Mouse (Mus musculus) CH12.LX (cell line): ENCODE measurements around the gene Inhbe. TPM values are rescaled to one million over a fixed set of nuclear protein-coding genes. Genes with fewer than 3 reads are reported as not detected.

Experiments used
- DNase-seq: peaks from one replicate; pipeline ENCODE4 v3.0.0-alpha.2; 2013; ENCODE audit errors: extremely low read depth
- H3K27ac ChIP-seq: 2 replicates; pipeline ENCODE4 v1.5.1; 2012; ENCODE audit warnings: low read depth, mild to moderate bottlenecking, control low read depth, moderate library complexity; ENCODE audit not compliant: insufficient read depth
- H3K27me3 ChIP-seq: replicated peaks from 2 replicates; pipeline ENCODE3; 2012; ENCODE audit warnings: inconsistent platforms
- H3K36me3 ChIP-seq, 2 experiments: replicated peaks in 1 of 2; 2 replicates each; pipeline versions ENCODE3 to v1.6.1; 2012; ENCODE audit warnings: inconsistent platforms in 1 of 2, low read length in 1 of 2, mild to moderate bottlenecking in 1 of 2, mixed read lengths in 1 of 2, moderate library complexity in 1 of 2; ENCODE audit not compliant: control insufficient read depth in 1 of 2, insufficient read depth in 1 of 2
- H3K4me1 ChIP-seq, 2 experiments: 2 replicates each; pipeline ENCODE4 v1.6.1; 2012; ENCODE audit warnings: inconsistent platforms in 1 of 2, moderate library complexity in 1 of 2; ENCODE audit not compliant: insufficient read depth in 2 of 2, control insufficient read depth in 1 of 2
- H3K4me2 ChIP-seq: 2 replicates; pipeline ENCODE4 v1.6.1; 2012; ENCODE audit warnings: low read depth, mild to moderate bottlenecking, control low read depth; ENCODE audit not compliant: poor library complexity, insufficient read depth, severe bottlenecking
- H3K4me3 ChIP-seq, 3 experiments: fragments of 150-350 bp in 1 of 3; sonication (generic) in 1 of 3; replicated peaks in 1 of 3; 2 replicates each; pipeline versions ENCODE3 to v1.5.1; 2011 to 2012; ENCODE audit warnings: low read depth in 2 of 3, low read length in 2 of 3, mild to moderate bottlenecking in 2 of 3, moderate library complexity in 2 of 3, control low read depth in 1 of 3, improper control_type of control experiment in 1 of 3, inconsistent platforms in 1 of 3, mixed read lengths in 1 of 3; ENCODE audit not compliant: poor library complexity in 1 of 3
- H3K79me2 ChIP-seq: replicated peaks from 2 replicates; pipeline ENCODE4 v1.6.1; 2012; ENCODE audit warnings: mild to moderate bottlenecking, moderate library complexity; ENCODE audit not compliant: control insufficient read depth, poor library complexity, insufficient read depth, severe bottlenecking; ENCODE audit errors: extremely low read depth
- H3K9ac ChIP-seq: 2 replicates; pipeline ENCODE4 v1.6.1; 2012; ENCODE audit warnings: low read depth, mild to moderate bottlenecking, control low read depth, moderate library complexity; ENCODE audit not compliant: insufficient read depth
- H3K9me3 ChIP-seq: replicated peaks from 2 replicates; pipeline ENCODE3; 2012; ENCODE audit warnings: low read length, inconsistent platforms, mixed read lengths
- BHLHE40 ChIP-seq: IDR thresholded peaks from 2 replicates; pipeline ENCODE4 v1.6.1; 2011; ENCODE audit warnings: mild to moderate bottlenecking, low read depth, low read length, improper control_type of control experiment
- CHD1 ChIP-seq: IDR thresholded peaks from 2 replicates; pipeline ENCODE4 v1.6.1; 2012; ENCODE audit warnings: low read depth, low read length, improper control_type of control experiment, inconsistent platforms
- CHD2 ChIP-seq: IDR thresholded peaks from 2 replicates; pipeline ENCODE4 v1.6.1; 2011; ENCODE audit warnings: low read length, improper control_type of control experiment
- CTCF ChIP-seq, 2 experiments: IDR thresholded peaks in 1 of 2; conservative IDR thresholded peaks in 1 of 2; 2 replicates each; pipeline ENCODE4 v1.5.1; 2011 to 2012; ENCODE audit warnings: low read depth in 2 of 2, low read length in 2 of 2, improper control_type of control experiment in 1 of 2, inconsistent platforms in 1 of 2, mild to moderate bottlenecking in 1 of 2, moderate library complexity in 1 of 2
- E2F4 ChIP-seq: IDR thresholded peaks from 2 replicates; pipeline ENCODE4 v1.6.1; 2011; ENCODE audit warnings: low read depth, low read length, improper control_type of control experiment; ENCODE audit not compliant: insufficient replicate concordance
- ELF1 ChIP-seq: IDR thresholded peaks from 2 replicates; pipeline ENCODE4 v1.6.1; 2014; ENCODE audit warnings: low read depth, mild to moderate bottlenecking, inconsistent platforms, low read length, improper control_type of control experiment
- EP300 ChIP-seq: IDR thresholded peaks from 2 replicates; pipeline ENCODE4 v1.6.1; 2011; ENCODE audit warnings: low read length, improper control_type of control experiment
- ETS1 ChIP-seq: conservative IDR thresholded peaks from 2 replicates; pipeline ENCODE4 v1.6.1; 2012; ENCODE audit warnings: low read depth, mild to moderate bottlenecking, inconsistent platforms, low read length, improper control_type of control experiment, moderate library complexity
- GABPA ChIP-seq: IDR thresholded peaks from 2 replicates; pipeline ENCODE4 v1.6.1; 2012; ENCODE audit warnings: low read depth, low read length, improper control_type of control experiment, inconsistent platforms; ENCODE audit not compliant: insufficient replicate concordance
- HCFC1 ChIP-seq: IDR thresholded peaks from 2 replicates; pipeline ENCODE4 v1.6.1; 2012; ENCODE audit warnings: low read depth, mild to moderate bottlenecking, inconsistent platforms, low read length, improper control_type of control experiment
- IRF4 ChIP-seq: IDR thresholded peaks from 2 replicates; pipeline ENCODE4 v1.6.1; 2014; ENCODE audit warnings: low read depth, mild to moderate bottlenecking, inconsistent platforms, low read length, improper control_type of control experiment
- JUN ChIP-seq: IDR thresholded peaks from 2 replicates; pipeline ENCODE4 v1.6.1; 2011; ENCODE audit warnings: low read depth, mild to moderate bottlenecking, low read length, improper control_type of control experiment, moderate library complexity; ENCODE audit not compliant: insufficient read depth
- JUND ChIP-seq: conservative IDR thresholded peaks from 2 replicates; pipeline ENCODE4 v1.6.1; 2011; ENCODE audit warnings: low read depth, low read length, improper control_type of control experiment
- MAX ChIP-seq: IDR thresholded peaks from 2 replicates; pipeline ENCODE4 v1.6.1; 2011; ENCODE audit warnings: low read length, improper control_type of control experiment
- MAZ ChIP-seq: IDR thresholded peaks from 2 replicates; pipeline ENCODE4 v1.6.1; 2012; ENCODE audit warnings: low read depth, mild to moderate bottlenecking, inconsistent platforms, low read length, improper control_type of control experiment, moderate library complexity
- MEF2A ChIP-seq: IDR thresholded peaks from 2 replicates; pipeline ENCODE4 v1.6.1; 2014; ENCODE audit warnings: low read depth, mild to moderate bottlenecking, inconsistent platforms, low read length, improper control_type of control experiment, borderline replicate concordance
- MXI1 ChIP-seq: IDR thresholded peaks from 2 replicates; pipeline ENCODE4 v1.6.1; 2011; ENCODE audit warnings: mild to moderate bottlenecking, low read depth, low read length, improper control_type of control experiment
- MYC ChIP-seq: IDR thresholded peaks from 2 replicates; pipeline ENCODE4 v1.6.1; 2011; ENCODE audit warnings: low read depth, mild to moderate bottlenecking, improper control_type of control experiment, low read length
- NELFE ChIP-seq: IDR thresholded peaks from 2 replicates; pipeline ENCODE4 v1.6.1; 2011; ENCODE audit warnings: low read depth, low read length, improper control_type of control experiment
- NRF1 ChIP-seq: IDR thresholded peaks from 2 replicates; pipeline ENCODE4 v1.6.1; 2014; ENCODE audit warnings: low read depth, mild to moderate bottlenecking, inconsistent platforms, low read length, improper control_type of control experiment, moderate library complexity
- POLR2A ChIP-seq: IDR thresholded peaks from 2 replicates; pipeline ENCODE4 v1.6.1; 2011; ENCODE audit warnings: low read depth, mild to moderate bottlenecking, improper control_type of control experiment, low read length
- RAD21 ChIP-seq: IDR thresholded peaks from 2 replicates; pipeline ENCODE4 v1.6.1; 2011; ENCODE audit warnings: low read depth, mild to moderate bottlenecking, low read length, improper control_type of control experiment, moderate library complexity
- SIN3A ChIP-seq: IDR thresholded peaks from 2 replicates; pipeline ENCODE4 v1.6.1; 2012; ENCODE audit warnings: low read length, improper control_type of control experiment, inconsistent platforms
- SMC3 ChIP-seq: IDR thresholded peaks from 2 replicates; pipeline ENCODE4 v1.6.1; 2011; ENCODE audit warnings: low read depth, low read length, improper control_type of control experiment
- TBP ChIP-seq: conservative IDR thresholded peaks from 2 replicates; pipeline ENCODE4 v1.6.1; 2011; ENCODE audit warnings: low read depth, low read length, improper control_type of control experiment
- TCF12 ChIP-seq: IDR thresholded peaks from 2 replicates; pipeline ENCODE4 v1.6.1; 2014; ENCODE audit warnings: low read depth, mild to moderate bottlenecking, inconsistent platforms, low read length, improper control_type of control experiment
- USF1 ChIP-seq: IDR thresholded peaks from 2 replicates; pipeline ENCODE4 v1.6.1; 2014; ENCODE audit warnings: low read depth, mild to moderate bottlenecking, inconsistent platforms, low read length, improper control_type of control experiment
- USF2 ChIP-seq: conservative IDR thresholded peaks from 2 replicates; pipeline ENCODE4 v1.6.1; 2011; ENCODE audit warnings: low read depth, low read length, improper control_type of control experiment
- ZC3H11A ChIP-seq: IDR thresholded peaks from 2 replicates; pipeline ENCODE4 v1.6.1; 2012; ENCODE audit warnings: low read depth, mild to moderate bottlenecking, inconsistent platforms, low read length, improper control_type of control experiment
- ZMIZ1 ChIP-seq: IDR thresholded peaks from 2 replicates; pipeline ENCODE4 v1.6.1; 2012; ENCODE audit warnings: low read depth, mild to moderate bottlenecking, inconsistent platforms, low read length, improper control_type of control experiment
- dilution Hi-C: fragments of 300-500 bp; cut with MboI; formaldehyde crosslinking; loops from 2 replicates; pipeline ENCODE4 v1.14.3; 2020; ENCODE audit warnings: low sequenced_read_pairs; ENCODE audit not compliant: extremely low pct_unique_long_range_greater_than_20kb, extremely low pct_ligation_motif_present
- in situ Hi-C: fragments of 300-500 bp; cut with MboI; formaldehyde crosslinking; loops from 3 replicates; pipeline ENCODE4 v1.14.3; 2019; ENCODE audit warnings: low sequenced_read_pairs, low pct_ligation_motif_present, low pct_unique_long_range_greater_than_20kb, mixed read lengths
- polyA plus RNA-seq: library from polyadenylated mRNA; unstranded; fragments of >175 nt; gene quantifications from 2 replicates; pipeline ENCODE4 v1.2.1, GENCODE M21; 2012; ENCODE audit warnings: low read depth; ENCODE audit not compliant: insufficient read length
- total RNA-seq, 2 experiments: library from RNA; depleted of rRNA; stranded (reverse); fragments of 300-350 nt in 1 of 2; fragments of >200 nt in 1 of 2; gene quantifications; 2 replicates each; pipeline ENCODE4 v1.2.3; 2012 to 2014

The Inhbe gene
- total and polyA plus RNA-seq, 3 experiments = 0.83 to 2.6 (median 0.89) TPM

DNA sequence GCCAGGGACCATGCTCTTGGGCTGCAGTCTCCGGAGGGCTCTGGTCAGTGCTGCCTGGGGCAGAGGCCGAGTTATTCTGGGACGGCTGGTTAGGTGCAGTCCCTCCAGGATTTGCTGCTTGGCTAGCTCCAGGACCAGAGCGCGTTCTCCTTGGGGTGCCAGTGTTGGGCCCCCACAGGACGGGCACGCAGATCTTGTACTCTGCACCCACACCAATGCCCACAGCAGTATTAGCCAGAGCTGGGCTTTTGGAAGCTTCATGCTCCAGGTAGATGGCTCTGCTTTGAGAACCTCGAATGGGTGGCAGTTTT, 3.0 kb downstream of the Inhbe start:
- TF ChIP-seq POLR2A (no peak), IRF4 (0 out of 2 replicates have a peak, but pooled peaks have one; percentile 29), JUND (no peak), BHLHE40 (no peak), JUN (no peak), CTCF (conservative IDR thresholded peaks at IDR 0.05 in 1 of 2, IDR thresholded peaks at IDR 0.05 in 1 of 2; ENCODE audit: low read depth in 2 of 2, low read length in 2 of 2) (no peak), CHD1 (no peak; the same call in 1 of the 2 replicates), USF2 (no peak)
- Histone ChIP-seq H3K4me1 (peaks cover 19 to 38% of the 10 kb centered on the region in 2 experiments), H3K9me3 (peaks cover 3% of the 10 kb centered on the region), H3K27me3 (no peaks in the 10 kb centered on the region), H3K4me3 (peak overlapping the region; percentile 62 to 86 (median 72)), H3K79me2 (no peaks in the 10 kb centered on the region), H3K4me2 (peak overlapping the region; percentile 73), H3K27ac (peak overlapping the region; percentile 88), H3K9ac (peak overlapping the region; percentile 95), H3K36me3 (peaks cover 7 to 30% of the 10 kb centered on the region in 2 experiments)
- in situ Hi-C loops = no loop called here
- dilution Hi-C loops = no loop called here
- no peak for DNase-seq

DNA sequence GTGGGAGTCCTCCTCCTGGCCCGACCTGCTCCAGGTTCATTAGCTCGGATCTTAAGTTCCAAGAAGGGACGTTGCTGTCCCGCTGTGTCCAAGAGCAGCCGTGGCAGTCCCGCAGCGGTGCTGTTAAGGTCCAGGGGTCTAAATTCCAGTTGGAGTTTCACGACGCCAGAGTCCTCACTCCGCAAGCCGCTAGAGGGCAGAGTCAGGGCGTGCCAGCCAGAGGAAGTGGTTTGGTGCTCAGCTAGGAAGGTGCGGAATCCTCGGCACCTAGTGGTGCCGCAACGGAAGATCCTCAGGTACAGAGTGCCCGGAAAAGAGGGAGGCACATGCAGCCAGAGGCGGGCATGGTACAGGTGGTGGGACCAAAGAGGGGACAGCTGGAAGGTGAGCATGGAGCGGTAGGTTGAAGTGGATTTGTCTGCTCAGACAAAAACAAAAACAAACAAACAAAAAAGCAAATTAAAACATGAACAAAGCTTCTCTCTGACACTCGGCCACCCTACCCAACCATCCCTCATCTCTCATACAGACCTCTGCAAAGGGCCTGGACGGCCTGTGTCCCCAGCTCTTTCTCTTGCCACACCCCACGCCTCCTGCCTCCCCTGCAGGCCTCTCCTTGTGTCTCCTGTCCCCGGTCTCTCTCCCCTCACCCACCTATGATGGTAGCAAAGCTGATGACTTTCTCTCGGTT, 3.5 kb downstream of the Inhbe start:
- Histone ChIP-seq H3K9ac (peak overlapping the region; percentile 95), H3K4me1 (peaks cover 19 to 38% of the 10 kb centered on the region in 2 experiments), H3K4me2 (peak overlapping the region; percentile 73; the same call in 1 of the 2 replicates), H3K79me2 (no peaks in the 10 kb centered on the region), H3K4me3 (peak overlapping the region; percentile 62 to 86 (median 72)), H3K9me3 (peaks cover 3% of the 10 kb centered on the region), H3K27ac (peak overlapping the region; percentile 88), H3K27me3 (no peaks in the 10 kb centered on the region), H3K36me3 (peaks cover 7 to 25% of the 10 kb centered on the region in 2 experiments)
- dilution Hi-C loops (no loop called here), in situ Hi-C loops (no loop called here)
- peak; percentile 81 for DNase-seq
- peak; percentile 79 for TF ChIP-seq MAX
- TF ChIP-seq SIN3A = peak; percentile 78
- TF ChIP-seq USF1 = no peak
- no peak for TF ChIP-seq ZMIZ1
- no peak for TF ChIP-seq EP300
- TF ChIP-seq CTCF (conservative IDR thresholded peaks at IDR 0.05 in 1 of 2, IDR thresholded peaks at IDR 0.05 in 1 of 2; ENCODE audit: low read depth in 2 of 2, low read length in 2 of 2) = peak; percentile 38 to 90; a peak in 3 of 4 replicates
- peak; percentile 68 for TF ChIP-seq ELF1
- no peak for TF ChIP-seq ZC3H11A
- TF ChIP-seq RAD21 = peak; percentile 64
- TF ChIP-seq TBP = no peak; the same call in 1 of the 2 replicates
- peak; percentile 40; the same call in 1 of the 2 replicates for TF ChIP-seq TCF12
- no peak for TF ChIP-seq NRF1
- TF ChIP-seq NELFE = peak; percentile 60
- TF ChIP-seq CHD1 = 0 out of 2 replicates have a peak, but pooled peaks have one; percentile 8
- no peak for TF ChIP-seq GABPA
- peak; percentile 57; the same call in 1 of the 2 replicates for TF ChIP-seq MAZ
- TF ChIP-seq MXI1 = peak; percentile 51; the same call in 1 of the 2 replicates
- TF ChIP-seq E2F4 = no peak
- TF ChIP-seq BHLHE40 = peak; percentile 84
- TF ChIP-seq CHD2 = 0 out of 2 replicates have a peak, but pooled peaks have one; percentile 8
- peak; percentile 64 for TF ChIP-seq SMC3
- peak; percentile 88 for TF ChIP-seq MYC
- peak; percentile 59 for TF ChIP-seq MEF2A
- peak; percentile 68 for TF ChIP-seq POLR2A
- peak; percentile 67 for TF ChIP-seq HCFC1
- no peak for TF ChIP-seq USF2
- peak; percentile 45 for TF ChIP-seq ETS1
